Mouse (Mus musculus): ENCODE measurements around the gene Gm7995. TPM values are rescaled to one million over a fixed set of nuclear protein-coding genes. Genes with fewer than 3 reads are reported as not detected.

Gm7995 gene
- not detected in 4 replicates for total RNA-seq (2023; ENCODE audit: inconsistent age)

GRCm38 (mm10) chr14:42309910-42310309, at the start of gene Gm7995:
Gm7995 (plus strand) TSS chr14:42310210.

GRCm38 (mm10) chr14:42297258-42297657, 12.8 kb upstream of the Gm7995 start, which contains the start of gene Gm9611:
Gm9611 (minus strand) TSS chr14:42297358.

Other genes starting within 250 kb of the Gm7995 start
- gene Gm7951, start 192.8 kb upstream of the Gm7995 start, total RNA-seq (2023; ENCODE audit: inconsistent age) = not detected in 4 replicates
- gene Gm17027, start 147.6 kb upstream of the Gm7995 start, total RNA-seq (2023; ENCODE audit: inconsistent age) = not detected in 4 replicates
- gene Gm3573, start 119.4 kb upstream of the Gm7995 start, total RNA-seq (2023; ENCODE audit: inconsistent age) = not detected in 4 replicates
- not detected in 4 replicates for gene Gm17026, start 50.2 kb upstream of the Gm7995 start, total RNA-seq (2023; ENCODE audit: inconsistent age)
- not detected in 4 replicates for gene Gm9611, start 12.9 kb upstream of the Gm7995 start, total RNA-seq (2023; ENCODE audit: inconsistent age)
- not detected in 4 replicates for gene Gm8005, start 129.5 kb downstream of the Gm7995 start, total RNA-seq (2023; ENCODE audit: inconsistent age)
- gene Gm8011, start 153.7 kb downstream of the Gm7995 start, total RNA-seq (2023; ENCODE audit: inconsistent age) = not detected in 4 replicates
- gene Gm8020, start 192.1 kb downstream of the Gm7995 start, total RNA-seq (2023; ENCODE audit: inconsistent age) = not detected in 4 replicates
- gene Gm8024, start 214.1 kb downstream of the Gm7995 start, total RNA-seq (2023; ENCODE audit: inconsistent age) = not detected in 4 replicates